Mouse (Mus musculus) stomach, embryonic 16.5 days (tissue): ENCODE results near the gene Amy2a1. TPM values are rescaled to one million over a fixed set of nuclear protein-coding genes. Genes with fewer than 3 reads are reported as not detected.
"Not testable (repeated sequence)": the region's sequence is repeated elsewhere in the genome, so short reads cannot be mapped to it uniquely, and the experiment has no call there.

ENCODE experiments used
- ATAC-seq: fragments of 200-750 bp; cut with Nextera tagmentation; 2 replicates; pipeline ENCODE4 v1.8.0; 2017; ENCODE audit warnings: moderate number of reproducible peaks, moderate TSS enrichment; ENCODE audit not compliant: insufficient read depth, low FRiP score
- H3K27ac ChIP-seq: fragments of 300-500 bp; sonication (generic); 2 replicates; pipeline ENCODE4 v1.5.1; 2014; ENCODE audit warnings: low read length
- H3K27me3 ChIP-seq: fragments of 300-500 bp; sonication (generic); 2 replicates; pipeline ENCODE4 v1.6.1; 2014; ENCODE audit warnings: low read length, control low read depth, mixed read lengths; ENCODE audit not compliant: control insufficient read depth, insufficient read depth
- H3K36me3 ChIP-seq: fragments of 300-500 bp; sonication (generic); 2 replicates; pipeline ENCODE4 v1.6.1; 2014; ENCODE audit warnings: low read length; ENCODE audit not compliant: control insufficient read depth, insufficient read depth
- H3K4me1 ChIP-seq: fragments of 300-500 bp; sonication (generic); 2 replicates; pipeline ENCODE4 v1.6.1; 2014; ENCODE audit warnings: low read length, control low read depth, mixed read lengths; ENCODE audit not compliant: control insufficient read depth, insufficient read depth
- H3K4me2 ChIP-seq: fragments of 300-500 bp; sonication (generic); 2 replicates; pipeline ENCODE4 v1.6.1; 2014; ENCODE audit warnings: low read depth, low read length, mixed read lengths
- H3K4me3 ChIP-seq: fragments of 300-500 bp; sonication (generic); replicated peaks from 2 replicates; pipeline ENCODE4 v1.5.1; 2014; ENCODE audit warnings: mild to moderate bottlenecking, low read length
- H3K9ac ChIP-seq: fragments of 300-500 bp; sonication (generic); 2 replicates; pipeline ENCODE4 v1.6.1; 2014; ENCODE audit warnings: low read length
- H3K9me3 ChIP-seq: fragments of 300-500 bp; sonication (generic); replicated peaks from 2 replicates; pipeline ENCODE4 v1.6.1; 2016; ENCODE audit warnings: low read length, control low read depth; ENCODE audit not compliant: control insufficient read depth
- WGBS: fragments of 180-500 bp; shearing (Covaris S2); extraction: QIAGEN DNeasy Blood & Tissue Kit; methylation state at CpG from one replicate; pipeline ENCODE4 v1.1.7; 2014; 5-methylcytosine and 5-hydroxymethylcytosine counted together
- polyA plus RNA-seq: library from polyadenylated mRNA; unstranded; fragments of >200 nt; fragmentation: Nextera tagmentation; extraction: Ambion mirVana; gene quantifications from 2 replicates; pipeline ENCODE4 v1.2.1, GENCODE M21; 2015

Amy2a1 gene
- 4,796 and 5,889 TPM in 2 replicates for polyA plus RNA-seq

GRCm38 (mm10) chr3:113532328-113532727 is at the start of gene Amy2a1:
TSS of gene Amy2a1 (minus strand) at chr3:113532428.
- WGBS = 70% methylated on average over 2 of the region's 3 CpGs
- not testable (repeated sequence) for ATAC-seq

GRCm38 (mm10) chr3:113574578-113574977 is 42.4 kb upstream of the Amy2a1 start:
- Histone ChIP-seq H3K4me3 (no peak overlapping the region), H3K27me3 (no peaks in the 10 kb centered on the region), H3K4me2 (no peak overlapping the region), H3K9ac (no peak overlapping the region), H3K9me3 (no peaks in the 10 kb centered on the region), H3K36me3 (no peaks in the 10 kb centered on the region), H3K4me1 (no peaks in the 10 kb centered on the region), H3K27ac (no peak overlapping the region)
- ATAC-seq = no peak
- WGBS = 60% methylated on average over 4 of the region's 4 CpGs

More at GRCm38 (mm10) chr3:113532328-113532727, at the start of gene Amy2a1:
- not testable (repeated sequence) for H3K27ac ChIP-seq, H3K9ac ChIP-seq, H3K9me3 ChIP-seq, H3K4me2 ChIP-seq, H3K4me3 ChIP-seq, H3K36me3 ChIP-seq, H3K27me3 ChIP-seq, H3K4me1 ChIP-seq

GRCm38 (mm10) chr3:113574138-113574537 is 41.9 kb upstream of the Amy2a1 start:
- Histone ChIP-seq H3K4me2 (no peak overlapping the region), H3K27me3 (no peaks in the 10 kb centered on the region), H3K4me1 (no peaks in the 10 kb centered on the region), H3K9ac (no peak overlapping the region), H3K36me3 (no peaks in the 10 kb centered on the region), H3K9me3 (no peaks in the 10 kb centered on the region), H3K4me3 (no peak overlapping the region), H3K27ac (no peak overlapping the region)
- WGBS = 51% methylated on average over 2 of the region's 2 CpGs
- ATAC-seq = no peak

- H3K9ac ChIP-seq = no peak overlapping the region
- no peak for ATAC-seq
- no peak overlapping the region for H3K4me3 ChIP-seq
- H3K4me1 ChIP-seq = no peaks in the 10 kb centered on the region
- H3K4me2 ChIP-seq = no peak overlapping the region
- peaks cover 4% of the 10 kb centered on the region; the same call in 1 of the 2 replicates for H3K9me3 ChIP-seq
- no peaks in the 10 kb centered on the region for H3K27me3 ChIP-seq
- WGBS = 45% methylated on average over 3 of the region's 3 CpGs
- no peaks in the 10 kb centered on the region for H3K36me3 ChIP-seq
- no peak overlapping the region for H3K27ac ChIP-seq
Observed at GRCm38 (mm10) chr3:113572158-113572557, 39.9 kb upstream of the Amy2a1 start.

GRCm38 (mm10) chr3:113539692-113540091 is 7.5 kb upstream of the Amy2a1 start:
- Histone ChIP-seq H3K27me3 (no peaks in the 10 kb centered on the region), H3K27ac (no peak overlapping the region), H3K9ac (no peak overlapping the region), H3K4me3 (no peak overlapping the region), H3K4me2 (no peak overlapping the region), H3K36me3 (no peaks in the 10 kb centered on the region), H3K9me3 (no peaks in the 10 kb centered on the region), H3K4me1 (no peaks in the 10 kb centered on the region)
- ATAC-seq = no peak

Other genes starting within 250 kb of the Amy2a1 start
- gene Amy2a4, start 241.0 kb downstream of the Amy2a1 start, polyA plus RNA-seq = 923 and 1,054 TPM in 2 replicates
- gene Amy2a3, start 208.4 kb downstream of the Amy2a1 start, polyA plus RNA-seq = 923 and 1,054 TPM in 2 replicates
- 923 and 1,054 TPM in 2 replicates for gene Amy2a2, start 175.8 kb downstream of the Amy2a1 start, polyA plus RNA-seq
- gene Amy1, start 74.3 kb upstream of the Amy2a1 start, polyA plus RNA-seq = 3.4 and 7.9 TPM in 2 replicates
- gene Rnpc3, start 97.7 kb upstream of the Amy2a1 start, polyA plus RNA-seq = 28.3 and 32.8 TPM in 2 replicates